Mouse (Mus musculus) kidney, postnatal 14 days (tissue): ENCODE measurements around the gene Olfr1412.

Experiments used
- DNase-seq: peaks from one replicate; pipeline ENCODE4 v3.0.0; 2022; ENCODE audit warnings: mixed read lengths

Gene Olfr1412

GRCm38 (mm10) chr1:92638181-92638580, 52.6 kb downstream of the Olfr1412 start:
- DNase-seq, result no peak

DNA sequence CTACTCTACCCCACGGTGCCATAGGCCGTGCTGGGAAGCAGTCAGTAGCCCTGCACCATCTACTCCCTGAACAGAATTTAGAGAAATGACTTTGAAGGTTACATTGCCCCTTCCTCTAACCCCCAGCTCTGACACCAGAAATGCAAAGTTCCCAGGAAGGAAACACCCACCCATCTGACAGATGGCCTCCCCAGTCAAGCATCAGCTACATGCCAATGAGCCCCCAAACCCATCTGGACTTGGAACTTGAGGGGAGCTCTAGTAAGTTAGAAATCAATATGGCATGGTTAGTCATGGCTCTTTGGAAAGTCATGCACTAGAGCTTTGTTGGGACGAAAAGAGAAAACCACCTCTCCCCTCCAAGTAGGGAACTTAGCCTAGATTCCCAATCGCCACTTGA, 53.2 kb downstream of the Olfr1412 start:
- DNase-seq, result no peak

DNA sequence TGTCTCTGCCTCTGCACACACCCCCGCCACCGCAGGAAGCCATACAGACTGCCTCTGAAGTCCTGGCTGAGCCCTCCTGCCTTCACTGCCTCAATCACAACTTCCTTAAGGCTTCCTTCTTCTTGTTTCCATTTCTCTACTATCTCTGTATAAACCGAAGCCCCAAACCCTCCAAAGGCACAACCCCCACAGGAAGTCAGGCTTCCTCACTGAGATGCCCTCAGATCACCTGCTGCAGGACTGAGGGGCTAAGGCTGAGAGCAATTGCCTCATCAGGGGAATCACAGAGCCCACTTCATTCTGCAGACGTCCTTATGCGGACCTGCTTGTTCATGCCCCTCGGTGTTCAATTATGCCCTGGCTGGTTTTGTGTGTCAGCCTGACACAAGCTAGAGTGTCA, 54.8 kb downstream of the Olfr1412 start:
- no peak for DNase-seq
